Mouse (Mus musculus) CH12.LX (cell line): ENCODE measurements around the gene Galnt14.

Experiments
- BHLHE40 ChIP-seq: IDR thresholded peaks from 2 replicates; pipeline ENCODE4 v1.6.1; 2011; ENCODE audit warnings: mild to moderate bottlenecking, low read depth, low read length, improper control_type of control experiment
- CTCF ChIP-seq, 2 experiments: IDR thresholded peaks in 1 of 2; conservative IDR thresholded peaks in 1 of 2; 2 replicates each; pipeline ENCODE4 v1.5.1; 2011 to 2012; ENCODE audit warnings: low read depth in 2 of 2, low read length in 2 of 2, improper control_type of control experiment in 1 of 2, inconsistent platforms in 1 of 2, mild to moderate bottlenecking in 1 of 2, moderate library complexity in 1 of 2
- EP300 ChIP-seq: IDR thresholded peaks from 2 replicates; pipeline ENCODE4 v1.6.1; 2011; ENCODE audit warnings: low read length, improper control_type of control experiment
- JUND ChIP-seq: conservative IDR thresholded peaks from 2 replicates; pipeline ENCODE4 v1.6.1; 2011; ENCODE audit warnings: low read depth, low read length, improper control_type of control experiment
- MAFK ChIP-seq: IDR thresholded peaks from 2 replicates; pipeline ENCODE4 v1.6.1; 2011; ENCODE audit warnings: low read length, improper control_type of control experiment; ENCODE audit not compliant: insufficient replicate concordance
- MYC ChIP-seq: IDR thresholded peaks from 2 replicates; pipeline ENCODE4 v1.6.1; 2011; ENCODE audit warnings: low read depth, mild to moderate bottlenecking, improper control_type of control experiment, low read length
- POLR2A ChIP-seq: IDR thresholded peaks from 2 replicates; pipeline ENCODE4 v1.6.1; 2011; ENCODE audit warnings: low read depth, mild to moderate bottlenecking, improper control_type of control experiment, low read length
- USF1 ChIP-seq: IDR thresholded peaks from 2 replicates; pipeline ENCODE4 v1.6.1; 2014; ENCODE audit warnings: low read depth, mild to moderate bottlenecking, inconsistent platforms, low read length, improper control_type of control experiment
- USF2 ChIP-seq: conservative IDR thresholded peaks from 2 replicates; pipeline ENCODE4 v1.6.1; 2011; ENCODE audit warnings: low read depth, low read length, improper control_type of control experiment
- ZKSCAN1 ChIP-seq: IDR thresholded peaks from 2 replicates; pipeline ENCODE4 v1.6.1; 2012; ENCODE audit warnings: low read depth, inconsistent platforms, low read length, improper control_type of control experiment, borderline replicate concordance
- ZNF384 ChIP-seq: IDR thresholded peaks from 2 replicates; pipeline ENCODE4 v1.6.1; 2012; ENCODE audit warnings: low read depth, low read length, improper control_type of control experiment, inconsistent platforms

DNA sequence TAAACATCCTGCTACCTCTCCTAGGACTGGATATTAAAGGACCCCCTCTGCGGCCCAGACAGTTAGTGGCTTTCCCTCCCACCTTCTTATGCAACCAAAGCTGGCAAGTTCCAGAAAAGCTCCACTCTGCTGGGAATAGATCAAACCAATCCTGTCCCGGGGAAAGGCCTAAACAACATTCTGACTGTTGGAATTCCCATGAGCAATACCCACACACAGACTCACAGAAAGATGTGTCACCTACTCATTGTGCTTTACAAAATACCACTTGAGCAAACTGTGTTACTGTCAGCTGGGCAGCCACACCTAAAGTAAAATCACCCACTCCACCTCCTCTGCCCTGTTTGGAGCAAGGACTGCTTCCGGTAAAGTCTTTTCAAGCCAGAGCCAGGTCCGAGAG, 207.6 kb downstream of the Galnt14 start:
- TF ChIP-seq CTCF (conservative IDR thresholded peaks at IDR 0.05 in 1 of 2, IDR thresholded peaks at IDR 0.05 in 1 of 2; ENCODE audit: low read depth in 2 of 2, low read length in 2 of 2), result no peak
- no peak for TF ChIP-seq USF2
- TF ChIP-seq EP300, result no peak
- TF ChIP-seq POLR2A, result no peak
- no peak for TF ChIP-seq USF1
- TF ChIP-seq BHLHE40, result no peak
- TF ChIP-seq ZNF384, result no peak
- no peak for TF ChIP-seq MAFK
- TF ChIP-seq JUND, result no peak
- no peak for TF ChIP-seq ZKSCAN1
- no peak for TF ChIP-seq MYC
